Mouse (Mus musculus) CD4-positive, CD25-positive, alpha-beta regulatory T cell, adult 4 months (primary cell): ENCODE results near the gene Faah. TPM values are rescaled to one million over a fixed set of nuclear protein-coding genes. Genes with fewer than 3 reads are reported as not detected.
A peak's percentile ranks its signal among the peaks of the same experiment; 100 is the strongest.

Experiments used
- ATAC-seq: one replicate; pipeline ENCODE4 v1.8.0; 2017
- polyA plus RNA-seq, 2 experiments: library from polyadenylated mRNA; unstranded; fragments of 100-300 nt; shearing (Covaris generic); gene quantifications; one replicate each; pipeline ENCODE4 v1.2.1; 2017

Gene Faah
- 10 to 100 TPM; 48.1 to 85.6 TPM for polyA plus RNA-seq

DNA sequence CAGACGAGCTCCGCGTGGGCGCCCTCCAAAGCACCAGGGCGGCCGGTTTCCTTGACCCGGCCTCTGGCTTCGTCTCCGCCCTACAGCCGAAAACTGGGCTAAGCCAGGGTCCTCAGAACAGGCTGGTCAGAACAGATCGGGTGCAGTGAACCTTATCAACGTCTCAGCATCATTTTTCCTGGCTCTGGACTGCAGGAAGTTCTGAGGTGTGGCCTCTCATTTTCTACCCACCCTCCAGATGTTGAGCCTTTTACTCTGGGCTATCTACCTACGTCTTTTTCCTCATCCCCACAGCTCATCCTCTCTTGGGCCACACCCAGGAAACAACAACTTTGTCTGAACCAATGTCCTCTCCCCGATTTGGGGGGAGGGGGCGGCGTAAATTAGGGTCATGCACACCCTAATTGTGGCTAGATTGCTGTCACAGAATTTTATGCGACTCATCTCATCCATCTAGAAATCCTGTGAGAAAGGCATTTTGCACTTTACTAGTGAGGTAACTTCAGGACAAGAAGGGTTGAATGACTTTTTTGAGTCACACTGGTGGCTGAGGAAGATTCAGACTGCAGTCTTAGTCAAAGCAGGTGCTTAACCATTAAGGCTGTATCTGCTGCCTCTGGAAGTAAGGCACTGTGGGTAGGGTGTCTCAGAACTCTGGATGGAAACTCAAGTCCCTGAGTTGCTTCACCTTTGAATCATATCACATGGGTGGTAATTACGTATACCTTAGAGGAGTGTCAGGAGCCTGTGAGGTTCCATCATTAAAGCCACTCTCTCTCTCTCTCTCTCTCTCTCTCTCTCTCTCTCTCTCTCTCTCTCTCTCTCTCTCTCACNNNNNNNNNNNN lies at the start of gene Faah:
Gene Faah (minus strand): TSS at position 25 of the 845 bp plus-strand sequence.
- peak; percentile 49 for ATAC-seq

DNA sequence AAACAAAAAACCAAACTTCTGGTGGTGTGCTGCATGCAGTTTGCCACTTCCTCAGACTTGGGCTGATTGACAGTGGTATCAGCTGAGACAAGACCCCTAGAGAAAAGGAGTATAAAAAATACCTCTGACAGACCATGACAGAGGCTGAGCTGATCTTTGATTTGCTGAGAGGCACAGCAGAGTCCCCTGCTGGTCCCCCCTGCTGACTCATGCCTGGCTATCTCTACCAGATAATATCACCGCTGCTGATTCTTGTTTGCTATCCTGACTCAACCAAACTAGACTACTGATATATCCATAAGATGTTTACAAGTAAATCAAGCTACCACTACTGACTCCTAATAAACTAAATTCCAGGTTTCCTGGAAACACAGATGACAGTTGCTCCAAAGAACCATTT lies 46.1 kb upstream of the Faah start:
- no peak for ATAC-seq

DNA sequence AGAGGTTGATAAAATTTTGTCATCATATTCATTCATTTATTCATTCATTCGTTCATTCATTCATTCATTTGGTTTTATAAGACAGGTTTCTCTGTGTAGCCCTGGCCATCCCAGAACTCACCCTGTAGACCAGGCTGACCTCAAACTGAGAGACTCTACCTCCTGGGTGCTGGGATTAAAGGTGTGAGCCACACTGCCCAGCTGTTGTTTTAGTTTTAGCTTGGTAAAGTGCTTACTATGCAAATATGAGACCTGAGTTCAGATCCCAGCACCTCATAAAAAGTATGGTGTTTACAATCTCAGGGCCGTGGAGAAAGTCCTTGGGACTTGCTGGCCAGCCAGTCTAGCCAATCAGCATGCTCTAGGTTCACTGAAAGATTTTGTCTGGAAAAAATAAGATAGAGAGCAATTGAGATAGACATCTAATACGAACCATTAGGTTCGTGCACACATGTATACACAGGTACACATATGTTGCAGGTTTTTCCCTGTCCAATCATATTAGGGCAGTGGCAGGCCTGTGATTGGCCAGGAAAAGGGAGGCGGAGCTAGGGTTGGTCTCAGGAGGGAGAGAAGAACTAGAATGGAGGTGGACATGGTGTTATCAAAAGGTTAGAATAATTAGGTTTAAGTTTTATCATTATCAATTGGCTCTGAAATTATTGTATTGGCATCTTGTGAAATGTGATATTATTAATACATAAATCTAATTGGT lies 41.4 kb upstream of the Faah start:
- ATAC-seq = no peak

DNA sequence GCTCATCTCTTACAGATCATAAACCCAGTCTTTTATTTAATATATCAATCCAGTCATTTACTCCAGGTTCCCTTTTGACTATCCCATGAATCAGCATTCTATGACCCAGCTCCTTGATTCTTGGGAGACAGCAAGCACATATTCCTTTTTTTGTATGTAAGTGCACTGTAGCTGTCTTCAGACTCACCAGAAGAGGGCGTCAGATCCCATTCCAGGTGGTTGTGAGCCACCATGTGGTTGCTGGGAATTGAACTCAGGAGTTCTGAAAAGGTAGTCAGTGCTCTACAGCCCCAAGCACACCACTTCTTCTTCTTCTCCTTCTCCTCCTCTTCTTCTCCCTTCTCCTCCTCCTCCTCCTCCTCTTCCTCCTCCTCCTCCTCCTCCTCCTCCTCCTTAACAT lies 39.8 kb upstream of the Faah start:
- ATAC-seq = no peak

DNA sequence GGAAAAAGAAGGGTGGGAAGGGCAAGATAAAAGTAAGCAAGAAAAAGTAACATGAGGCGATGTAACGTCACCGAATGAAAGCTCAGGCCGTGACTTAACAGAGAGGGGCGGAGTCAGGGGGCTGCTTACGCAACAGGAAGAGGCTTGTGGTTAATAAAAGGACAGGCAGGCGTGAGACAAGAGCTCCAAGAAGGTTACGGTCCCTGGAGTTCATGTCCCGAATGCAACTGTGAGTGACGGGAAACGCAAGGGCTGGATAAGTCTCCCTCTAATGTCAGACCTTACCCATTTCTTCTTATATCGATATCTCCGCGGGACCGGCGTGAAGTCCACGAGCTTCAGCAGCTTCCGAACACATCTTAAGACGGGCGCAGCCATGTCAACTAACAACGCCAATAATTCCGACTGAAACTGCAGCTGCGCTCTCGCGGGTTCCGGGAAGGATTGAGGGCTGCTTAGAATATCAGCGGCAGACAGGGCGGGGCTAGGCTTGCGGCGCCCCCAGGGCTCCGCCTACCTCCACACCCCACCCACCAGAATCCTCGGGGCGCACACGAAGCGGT lies 35.8 kb upstream of the Faah start, which contains the start of gene Nsun4:
Gene Nsun4 (minus strand): TSS at position 478 of the 563 bp plus-strand sequence.
- ATAC-seq = peak; percentile 92

DNA sequence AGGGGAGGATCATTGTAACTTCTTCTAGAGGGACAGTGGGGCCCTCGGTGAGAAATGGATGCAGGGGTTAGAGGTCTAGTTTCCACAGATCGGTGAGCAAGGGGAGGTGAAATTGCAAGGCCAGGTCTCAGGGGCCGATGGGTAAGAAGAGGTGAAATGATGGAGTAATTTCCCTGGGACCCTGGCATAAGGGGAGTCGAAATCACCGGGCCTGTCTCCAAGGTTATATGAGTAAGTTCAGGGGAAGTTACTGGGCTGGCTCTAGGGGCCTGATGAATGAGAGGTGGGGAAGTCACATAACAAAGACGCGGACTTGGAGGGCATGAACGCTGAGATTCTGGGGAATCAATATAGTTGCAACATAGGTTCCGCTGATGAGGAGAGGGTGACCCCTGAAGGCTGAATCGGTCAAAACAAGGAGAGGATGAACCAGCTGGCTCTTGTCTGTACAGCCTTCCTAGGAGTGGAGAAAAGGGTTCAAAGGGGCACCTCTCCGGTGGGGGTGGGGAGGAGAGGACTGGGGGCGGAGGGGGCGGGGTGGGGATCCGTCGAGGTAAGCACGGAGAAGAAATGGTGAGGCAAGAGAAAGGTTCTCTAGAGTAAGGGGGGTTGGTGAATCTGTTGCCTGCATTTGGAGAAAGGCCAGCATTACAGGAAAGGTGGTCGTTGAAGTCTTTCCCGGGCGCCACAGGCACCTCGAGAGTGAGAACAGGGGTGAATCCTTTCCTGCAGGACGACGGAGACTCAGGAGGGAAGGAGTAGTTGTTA lies 35.0 kb upstream of the Faah start:
- ATAC-seq = peak; percentile 5

DNA sequence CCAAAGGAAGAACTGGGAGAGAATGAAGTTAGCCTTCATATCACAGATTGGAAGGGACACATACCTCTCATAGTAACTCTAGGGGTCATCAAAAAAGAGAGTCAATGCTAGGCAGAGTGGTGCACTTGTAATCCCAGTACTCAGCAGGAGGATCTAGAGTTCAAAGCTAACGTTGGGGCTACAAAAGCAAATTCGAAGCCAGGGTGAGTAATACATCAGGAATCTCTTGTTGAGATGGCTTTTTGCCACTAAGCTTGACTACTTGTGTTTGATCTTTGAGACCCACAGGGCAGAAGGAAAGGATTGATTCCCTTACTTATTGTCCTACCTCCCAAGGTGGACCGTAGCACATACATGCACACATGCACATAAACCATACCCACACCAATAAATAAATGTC lies 31.5 kb upstream of the Faah start:
- ATAC-seq = no peak

DNA sequence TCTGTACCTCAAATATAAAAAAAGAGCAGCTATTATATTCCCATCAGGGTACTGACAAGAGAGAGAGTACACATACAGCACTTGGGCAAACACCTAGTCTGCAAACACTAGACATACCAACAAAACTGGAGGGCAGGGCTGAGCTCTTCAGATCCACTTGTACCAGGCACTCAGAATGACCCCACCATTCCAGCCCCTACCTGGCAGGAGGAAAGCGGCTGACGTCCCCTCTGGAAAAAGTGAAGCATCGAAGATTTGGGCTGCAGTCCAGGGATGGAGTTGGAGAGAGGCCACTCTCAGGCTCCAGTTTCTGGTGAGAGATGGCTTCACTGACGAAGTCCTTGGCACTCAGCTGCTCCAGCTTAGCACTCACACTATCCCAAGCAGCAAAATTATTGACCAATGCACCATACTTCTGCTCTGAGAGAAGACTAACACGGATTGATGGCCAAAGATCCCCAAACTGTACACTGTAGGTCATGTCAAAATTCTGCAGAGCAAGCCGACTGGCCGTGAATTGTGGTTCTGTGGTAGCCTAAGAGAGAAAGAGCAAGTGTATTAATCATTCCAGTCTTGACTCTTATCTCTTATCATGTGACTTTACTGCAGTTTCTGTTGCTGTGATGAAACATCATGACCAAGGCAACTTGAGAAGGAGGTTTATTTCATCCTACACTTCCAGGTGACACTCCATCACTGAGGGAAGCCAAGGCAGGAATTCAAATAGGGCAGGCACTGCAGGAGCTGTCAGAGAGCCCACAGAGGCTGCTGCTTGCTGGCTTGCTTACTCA lies 30.6 kb upstream of the Faah start:
- no peak for ATAC-seq

DNA sequence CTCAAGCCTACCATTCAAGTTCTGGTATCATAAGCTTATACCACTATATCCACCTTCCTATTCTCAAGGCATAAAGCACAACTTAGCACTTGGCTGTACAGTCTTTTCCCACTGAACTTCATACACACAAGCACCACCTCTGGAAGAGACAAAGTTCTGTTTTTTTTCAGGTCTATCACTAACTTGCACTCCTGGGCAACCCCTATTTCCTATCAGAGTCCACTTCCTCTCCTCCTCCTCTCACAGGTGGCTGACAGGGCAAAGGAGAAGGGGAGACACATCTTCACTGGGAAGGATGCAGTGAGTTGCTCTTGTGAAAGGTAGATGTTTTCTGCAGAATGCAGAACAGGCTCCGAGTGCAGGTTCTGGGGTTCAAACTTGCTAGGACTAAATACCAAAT lies 30.0 kb upstream of the Faah start:
- no peak for ATAC-seq

DNA sequence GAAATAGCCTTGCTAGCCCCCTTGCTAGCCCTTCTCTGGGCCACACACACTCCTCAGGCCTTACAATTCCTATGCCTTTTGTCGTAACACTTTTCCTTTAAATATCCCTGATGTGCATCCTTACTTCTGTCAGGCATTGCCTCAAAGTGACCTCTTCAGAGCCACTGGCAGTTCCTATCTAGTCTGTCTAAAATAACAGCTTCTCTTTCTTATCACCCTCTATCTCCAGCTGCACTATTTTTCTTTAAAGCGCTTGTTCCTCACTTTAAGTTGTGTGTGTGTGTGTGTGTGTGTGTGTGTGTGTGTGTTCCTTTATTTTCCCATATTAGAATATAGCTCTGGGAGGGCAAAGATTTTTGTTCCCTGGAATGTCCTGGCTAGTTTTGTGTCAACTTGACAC lies 28.9 kb upstream of the Faah start:
- no peak for ATAC-seq

DNA sequence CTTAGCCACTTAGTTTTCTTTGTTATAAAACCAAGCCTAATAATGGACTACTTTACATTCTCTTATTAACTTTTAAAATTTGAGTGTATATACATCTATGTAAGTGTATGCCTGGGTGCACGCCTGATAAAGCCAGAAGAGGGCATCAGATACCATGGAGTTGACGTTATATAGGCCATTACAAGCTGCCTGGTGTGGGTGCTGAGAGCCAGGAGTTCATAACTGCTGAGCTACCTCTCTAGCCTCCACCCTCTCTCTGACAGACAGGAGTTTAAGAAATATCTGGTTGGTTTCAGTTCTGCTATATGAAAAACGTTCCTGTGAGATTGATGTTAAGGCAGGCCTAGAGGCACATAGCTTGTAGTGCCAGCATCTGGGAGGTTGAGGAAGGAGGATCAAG lies 24.5 kb upstream of the Faah start:
- no peak for ATAC-seq

DNA sequence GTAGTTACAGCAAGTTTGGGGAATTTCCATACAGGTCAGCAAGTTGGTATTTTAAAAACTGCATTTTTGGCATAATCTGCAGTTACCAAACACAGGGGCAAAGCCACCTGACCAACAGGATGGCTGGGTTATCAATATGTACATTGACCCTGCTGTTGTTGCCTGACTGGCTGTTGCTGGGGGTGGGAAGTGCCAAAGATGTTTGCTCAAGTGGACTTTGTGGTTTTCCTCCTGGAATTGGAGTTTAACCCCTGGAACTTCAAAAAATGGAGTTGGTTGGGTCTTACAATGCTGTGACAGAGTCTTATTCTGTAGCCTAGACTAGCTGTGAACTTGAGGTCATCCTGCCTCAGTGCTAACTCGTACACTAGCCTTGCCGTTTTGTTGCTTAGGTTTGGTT lies 22.7 kb upstream of the Faah start:
- ATAC-seq = no peak

DNA sequence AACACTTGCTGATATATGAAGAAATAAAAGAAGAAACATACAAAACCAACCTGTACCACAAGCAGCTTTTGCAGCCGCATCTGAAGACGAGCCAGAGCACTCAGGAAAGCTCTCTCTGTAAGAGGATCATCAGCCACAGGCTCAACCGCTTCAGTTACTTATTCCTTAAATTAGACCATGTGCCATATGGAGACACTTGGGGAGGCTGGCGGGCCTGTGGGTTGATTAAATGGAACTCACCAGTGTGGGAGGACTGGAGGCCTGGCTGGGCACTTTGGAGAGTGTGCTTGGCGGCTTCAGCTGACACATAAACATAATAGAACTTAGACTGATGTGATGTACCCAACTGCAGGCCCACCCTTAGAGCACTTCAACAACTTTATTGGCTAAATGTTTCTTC lies 15.6 kb upstream of the Faah start:
- ATAC-seq = no peak

DNA sequence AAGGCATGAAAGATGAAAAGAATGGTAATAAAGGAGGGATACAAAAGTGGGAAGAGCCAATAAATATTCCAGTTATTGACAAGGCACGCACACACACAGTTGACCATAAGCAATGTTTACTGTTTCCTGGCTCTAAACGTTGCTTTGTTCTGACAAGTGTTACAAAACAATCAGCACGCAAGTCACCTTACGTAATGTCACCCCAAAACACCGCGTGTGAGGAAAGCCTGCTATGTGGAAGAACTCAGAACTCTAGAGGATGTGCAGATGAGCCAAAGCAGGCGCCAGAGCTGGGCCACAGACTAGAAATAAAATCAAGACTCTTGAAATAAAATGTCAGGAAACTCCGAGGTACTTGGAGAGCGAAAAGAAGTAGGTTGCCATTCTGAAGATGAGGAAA lies 15.2 kb upstream of the Faah start:
- ATAC-seq = no peak

DNA sequence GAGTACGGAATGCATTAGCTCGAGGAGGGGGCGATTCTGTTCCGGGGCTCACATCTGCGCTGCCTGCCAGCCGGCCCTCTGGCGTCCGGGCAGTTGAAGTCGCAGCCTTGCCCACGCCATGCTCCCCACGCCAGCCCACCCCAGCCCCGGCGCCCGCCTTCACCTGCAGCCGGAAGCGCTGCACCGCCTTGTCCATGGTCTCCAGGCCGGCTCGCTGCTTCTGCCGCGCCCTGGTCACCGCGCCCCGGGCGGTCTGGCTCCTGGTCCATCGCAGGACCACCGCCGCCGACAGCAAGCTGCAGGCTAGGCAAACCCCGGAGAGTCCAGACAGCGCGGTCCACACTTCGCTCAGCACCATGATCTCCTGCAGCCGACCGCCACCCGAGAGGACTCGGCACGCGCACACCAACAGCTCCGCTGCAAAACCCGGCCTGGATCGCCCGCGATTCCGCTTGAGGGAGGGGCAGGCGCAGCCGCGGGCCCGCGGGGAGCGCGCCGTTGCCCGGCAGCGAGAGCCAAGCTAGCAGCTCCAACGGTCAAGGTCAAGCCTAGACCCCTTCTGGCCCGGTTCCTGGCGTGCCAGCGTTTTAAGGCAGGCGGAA lies 325 bp downstream of the Faah start:
- peak; percentile 60 for ATAC-seq

DNA sequence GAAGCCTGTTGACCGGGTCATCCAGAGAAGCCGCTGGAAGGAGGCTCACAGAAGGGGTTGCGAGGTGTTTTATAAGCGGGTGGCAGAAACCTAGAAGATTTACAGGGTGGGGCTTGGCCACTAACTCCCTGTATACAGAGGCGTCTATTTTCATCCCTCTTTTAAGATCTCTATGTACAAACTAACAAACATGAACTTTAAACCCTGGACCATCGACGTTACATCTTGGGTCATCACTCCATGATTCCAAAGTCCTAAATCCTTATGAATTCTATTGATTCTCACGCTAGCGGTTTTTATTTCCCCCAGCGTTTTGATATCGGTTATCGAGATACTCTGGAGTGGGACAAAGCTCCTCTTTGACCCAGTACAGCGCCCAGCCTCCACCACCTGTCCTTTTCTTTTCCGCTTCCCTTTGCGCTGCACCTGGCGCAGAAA lies 845 bp downstream of the Faah start:
- no peak for ATAC-seq

DNA sequence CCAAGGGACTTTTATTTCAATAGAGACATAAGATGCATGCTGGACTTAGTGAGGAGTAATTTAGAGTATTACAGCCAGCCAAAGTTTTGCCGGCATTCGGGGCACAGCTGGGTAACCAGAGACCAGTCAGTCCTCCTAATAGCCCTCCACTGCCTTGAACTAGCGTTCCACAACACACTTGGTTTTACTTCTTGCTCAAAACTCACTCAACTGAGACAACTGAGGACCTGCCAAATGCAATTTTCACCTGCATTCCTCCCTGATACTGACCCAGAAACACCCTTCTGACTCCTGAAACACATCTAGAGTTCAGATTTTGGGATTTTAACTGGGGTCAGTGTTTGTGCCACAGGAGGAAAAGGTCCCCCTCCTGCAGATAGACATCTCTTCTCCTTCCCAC lies 1.3 kb downstream of the Faah start:
- no peak for ATAC-seq

DNA sequence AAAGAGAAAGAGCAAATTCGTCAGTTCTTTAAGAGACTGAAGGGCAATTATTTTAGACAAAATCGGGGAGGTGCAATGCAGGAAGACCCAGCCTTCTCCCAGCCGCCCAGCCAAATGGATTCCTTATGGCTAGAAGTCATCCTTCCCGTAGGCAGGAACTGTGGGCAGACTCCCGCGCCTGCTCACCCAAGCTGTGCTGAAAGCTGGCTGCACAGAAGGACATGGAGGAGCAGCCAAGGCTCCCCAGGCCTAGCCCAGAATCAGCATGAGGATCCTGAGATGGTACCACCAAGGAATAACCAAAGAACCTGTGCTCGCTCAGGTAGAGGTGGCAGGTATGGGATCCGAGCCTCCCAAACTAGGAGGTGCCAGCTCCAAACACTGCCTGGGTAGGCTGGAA lies 1.7 kb downstream of the Faah start:
- no peak for ATAC-seq

DNA sequence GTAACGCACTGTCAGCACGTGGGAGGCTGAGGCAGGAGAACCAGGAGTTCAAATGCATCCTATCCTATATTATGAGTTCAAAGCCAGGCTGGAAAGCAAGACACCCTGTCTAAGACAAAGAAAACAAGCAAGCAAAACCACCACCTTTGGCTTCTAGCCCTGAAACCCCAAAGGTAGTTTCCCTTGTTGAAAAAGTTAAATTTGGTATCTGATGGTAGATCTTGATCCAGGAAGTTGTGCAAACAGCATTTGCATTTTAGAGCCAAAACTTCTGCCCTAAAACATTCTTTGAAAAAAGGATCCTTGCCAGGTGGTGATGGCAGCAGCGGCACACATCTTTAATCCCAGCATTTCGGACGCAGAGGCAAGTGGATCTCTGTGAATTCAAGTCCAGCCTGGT lies 2.2 kb downstream of the Faah start:
- ATAC-seq = peak; percentile 72

DNA sequence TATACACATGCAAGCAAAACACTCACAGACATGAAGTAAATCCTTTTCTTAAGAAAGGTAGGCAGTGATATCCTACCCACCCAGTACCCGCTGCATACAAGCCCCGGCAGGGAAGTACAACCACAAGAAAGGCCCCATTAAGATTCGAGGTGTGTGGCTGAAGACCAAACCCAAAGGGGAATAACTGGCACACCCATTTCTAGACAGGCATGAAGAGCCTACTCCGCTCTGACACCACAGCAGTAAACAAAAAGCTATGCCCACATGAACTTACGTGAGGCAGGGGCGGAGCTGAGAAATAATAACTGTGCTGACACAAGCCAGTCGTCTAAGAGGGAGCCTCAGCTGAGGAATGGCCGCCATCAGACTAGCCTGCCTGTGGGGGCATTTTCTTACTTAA lies 7.5 kb downstream of the Faah start:
- ATAC-seq = peak; percentile 71

DNA sequence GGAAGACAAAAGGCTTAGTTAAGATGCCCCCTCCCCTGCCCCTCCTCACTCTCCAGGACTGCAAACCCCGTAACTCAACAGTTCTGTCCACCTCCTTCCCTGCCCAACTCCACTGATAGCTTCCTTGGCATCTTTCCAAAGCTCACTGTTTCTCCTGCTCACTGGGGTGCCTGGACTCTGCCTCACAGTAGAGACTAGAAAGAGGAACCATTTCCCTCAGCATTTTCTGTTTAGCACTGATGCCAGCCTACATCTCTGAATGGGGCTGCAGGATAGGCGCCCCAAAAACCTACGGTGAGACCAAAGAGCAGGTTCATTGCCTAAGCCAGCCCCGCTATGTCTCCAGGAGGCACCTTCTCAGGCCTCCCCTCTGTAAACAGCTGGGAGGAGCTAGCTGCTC lies 16.5 kb downstream of the Faah start:
- ATAC-seq = no peak

DNA sequence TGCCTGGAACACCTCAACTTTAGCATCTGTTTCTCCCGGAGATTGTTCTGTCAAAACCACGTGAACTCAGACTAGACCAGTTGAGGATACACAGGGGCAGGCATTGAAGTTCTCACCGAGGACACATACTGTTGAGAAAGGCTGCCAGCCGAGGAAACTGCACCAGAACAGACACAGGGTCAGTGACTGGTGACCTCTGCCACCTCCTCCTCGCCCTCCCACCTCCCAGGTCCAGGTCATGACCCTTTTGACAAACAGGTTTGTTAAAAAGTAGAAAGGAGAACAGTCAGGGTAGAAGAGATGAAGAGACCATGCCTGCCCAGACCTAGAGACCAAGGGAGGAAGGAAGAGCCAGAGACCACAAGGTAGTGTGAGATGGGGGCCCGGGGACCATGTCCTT lies 17.1 kb downstream of the Faah start:
- ATAC-seq = no peak
